Mouse (Mus musculus): ENCODE measurements around the gene 6430628N08Rik.

Gene 6430628N08Rik

DNA sequence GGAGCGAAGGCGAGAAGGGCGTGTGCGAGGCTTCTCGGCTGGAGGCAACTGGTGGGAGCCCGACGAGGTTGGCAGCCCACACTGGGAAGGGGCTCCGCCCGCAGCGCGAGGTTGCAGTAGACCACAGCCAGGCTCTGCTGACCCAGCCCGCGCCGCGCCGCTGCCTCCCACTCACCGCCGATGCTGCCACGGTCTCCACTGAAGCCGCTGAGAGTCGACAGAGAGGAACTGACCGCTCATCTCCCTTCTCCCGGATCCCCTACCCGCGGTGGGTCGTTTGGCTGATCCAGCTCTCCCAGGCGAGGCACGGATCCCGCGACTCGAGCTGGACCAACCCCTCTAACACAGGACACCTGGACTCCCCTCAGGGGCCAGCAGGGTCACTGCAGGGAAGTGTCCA lies at the start of gene 6430628N08Rik:
6430628N08Rik (plus strand) TSS at position 113 of the 400 bp plus-strand sequence.
- no peak for DNase-seq (ENCODE audit: low spot score)

DNA sequence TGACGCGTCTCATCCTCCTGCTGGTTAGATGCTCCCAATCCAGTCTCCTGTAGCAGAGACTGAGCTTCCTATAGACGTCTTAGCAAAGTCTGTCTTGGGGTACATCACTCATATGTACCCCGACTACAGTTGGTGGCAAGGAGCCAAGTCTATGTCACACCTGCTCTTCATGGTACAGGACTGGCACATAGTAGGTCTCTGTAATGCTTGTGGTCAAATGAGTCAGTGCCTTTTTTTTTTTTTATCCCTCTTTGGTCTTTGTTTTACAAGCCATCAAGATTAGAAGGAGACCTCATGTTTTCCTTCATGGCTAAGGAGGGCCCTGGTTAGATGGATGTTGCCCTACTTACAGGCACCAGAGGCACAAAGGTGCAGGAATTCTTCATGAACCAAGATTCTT lies 49.6 kb upstream of the 6430628N08Rik start:
- DNase-seq (ENCODE audit: low spot score) = no peak

DNA sequence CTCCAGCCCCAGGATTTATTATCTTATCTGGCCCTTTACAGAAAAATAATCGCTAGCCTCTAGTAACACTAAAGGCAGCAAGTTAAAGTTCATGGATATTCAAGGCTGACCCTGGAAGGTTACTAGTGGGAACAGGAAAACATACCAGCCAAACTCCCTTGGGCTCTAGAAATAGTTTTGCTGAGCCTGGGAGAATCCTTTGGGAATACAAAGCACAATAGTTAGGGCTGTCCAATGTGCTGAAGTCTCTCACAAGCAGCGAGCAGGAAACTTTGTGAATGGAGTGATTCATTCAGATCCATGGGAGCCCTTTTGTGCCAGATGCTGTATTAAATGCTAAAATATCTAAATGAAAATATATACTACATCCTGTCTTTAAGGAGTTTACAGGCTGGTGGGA lies 43.8 kb upstream of the 6430628N08Rik start:
- no peak for DNase-seq (ENCODE audit: low spot score)

DNA sequence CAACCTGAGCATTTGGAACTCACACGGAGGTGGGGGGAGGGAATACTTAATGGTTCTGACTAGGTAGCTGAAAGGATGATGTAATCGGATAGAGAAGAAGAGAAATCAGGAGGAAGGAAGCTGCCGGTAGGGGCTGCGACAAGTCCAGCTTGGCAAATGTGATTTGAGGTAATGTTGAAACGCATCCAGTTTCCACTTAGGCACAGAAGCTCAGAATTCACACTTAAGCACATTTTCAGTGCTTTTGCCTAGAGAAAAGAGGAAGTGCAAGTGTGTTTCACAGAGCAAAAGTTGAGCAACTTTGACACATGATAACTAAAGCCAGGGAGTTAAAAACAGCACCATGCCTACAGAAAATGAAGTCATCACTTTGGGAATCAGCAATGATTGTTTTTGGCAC lies 43.1 kb upstream of the 6430628N08Rik start:
- DNase-seq (ENCODE audit: low spot score) = no peak

DNA sequence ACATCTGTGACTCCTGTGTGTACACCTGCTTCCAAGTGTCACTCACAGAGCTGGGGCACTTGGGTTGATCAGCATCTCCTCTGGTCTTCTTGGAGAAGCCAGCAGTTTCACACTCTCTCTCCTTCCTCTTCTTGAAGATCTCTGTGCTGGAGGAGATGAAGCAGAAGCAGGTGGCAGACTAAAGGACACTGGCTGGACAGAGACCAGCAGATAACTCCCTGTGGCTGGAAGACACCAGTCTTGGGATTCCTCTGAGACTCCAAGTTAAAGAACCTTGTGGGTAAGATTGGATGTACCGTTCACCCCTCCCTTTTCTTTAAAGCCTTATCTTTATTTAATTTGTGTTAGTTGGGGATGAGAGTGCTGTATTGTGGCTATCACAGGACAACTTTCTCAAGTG lies 42.4 kb upstream of the 6430628N08Rik start:
- no peak for DNase-seq (ENCODE audit: low spot score)

DNA sequence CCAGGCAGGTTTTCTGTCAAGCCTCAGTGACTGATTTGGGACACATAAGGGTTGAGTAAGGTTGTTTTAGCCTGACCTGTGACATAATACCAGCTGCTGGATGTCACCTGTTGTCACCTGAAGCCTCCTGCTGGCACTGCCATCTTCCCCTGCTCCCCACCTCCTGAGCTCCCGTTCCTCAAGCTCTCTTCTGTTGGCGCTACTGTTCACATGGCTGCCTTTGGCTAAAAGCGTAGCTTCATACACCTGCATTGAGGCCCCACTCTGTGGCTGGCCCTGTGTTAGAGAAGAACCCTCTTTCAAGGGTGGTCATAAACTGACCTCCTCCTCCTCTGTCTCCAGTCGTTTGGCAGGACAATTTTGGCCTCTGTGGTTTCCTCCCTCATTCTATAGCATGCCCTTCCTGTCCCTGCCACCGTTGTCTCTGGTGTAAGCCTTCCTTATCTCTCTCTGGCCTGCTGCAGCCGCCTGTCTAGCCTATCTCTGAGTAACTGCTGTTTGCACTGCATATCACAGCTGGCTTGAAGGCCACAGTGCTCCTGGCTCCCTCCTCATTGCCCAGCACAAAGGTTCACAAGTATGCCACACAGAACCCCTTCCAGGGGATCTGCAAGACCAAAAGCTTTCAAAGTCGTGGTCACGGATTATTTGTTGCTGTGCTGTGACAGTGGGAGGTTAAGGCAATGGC lies 41.3 kb upstream of the 6430628N08Rik start:
- no peak for DNase-seq (ENCODE audit: low spot score)

DNA sequence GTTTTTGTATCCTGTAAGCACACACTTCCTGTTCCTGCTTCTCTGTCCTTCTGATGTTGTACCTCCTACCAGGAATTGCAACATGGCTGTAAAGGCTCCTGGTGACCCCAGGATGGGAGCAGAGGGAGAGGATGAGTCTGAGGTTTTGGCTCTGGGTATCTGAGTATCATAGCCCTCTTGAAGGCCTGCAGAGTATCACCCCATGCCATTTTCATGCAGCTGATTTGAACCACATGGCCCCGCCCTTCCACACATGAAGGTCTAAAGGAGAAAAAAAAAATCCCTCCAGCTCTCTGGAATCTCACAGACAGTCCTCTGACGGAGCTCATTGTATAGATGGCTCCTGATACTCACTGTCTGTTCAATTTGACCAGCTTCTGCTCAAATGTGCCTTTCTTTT lies 40.4 kb upstream of the 6430628N08Rik start:
- no peak for DNase-seq (ENCODE audit: low spot score)

DNA sequence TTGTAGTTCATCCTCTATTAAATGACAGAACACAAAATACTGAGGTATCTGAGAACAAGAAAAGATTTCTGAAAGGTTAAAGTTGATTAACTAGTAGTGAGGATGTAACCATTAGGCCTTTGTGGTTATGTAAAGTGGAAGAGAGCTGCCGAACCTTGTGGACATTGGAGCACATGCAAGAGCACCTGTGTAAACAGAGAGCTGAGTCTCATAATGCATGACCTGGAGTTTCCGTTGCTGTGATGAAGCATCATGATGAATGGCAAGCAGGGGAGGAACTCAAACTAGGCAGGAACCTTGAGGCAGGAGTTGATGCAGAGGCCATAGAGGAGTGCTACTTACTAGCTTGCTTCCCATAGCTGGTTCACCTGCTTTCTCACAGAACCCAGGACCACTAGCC lies 39.8 kb upstream of the 6430628N08Rik start:
- DNase-seq (ENCODE audit: low spot score) = no peak

DNA sequence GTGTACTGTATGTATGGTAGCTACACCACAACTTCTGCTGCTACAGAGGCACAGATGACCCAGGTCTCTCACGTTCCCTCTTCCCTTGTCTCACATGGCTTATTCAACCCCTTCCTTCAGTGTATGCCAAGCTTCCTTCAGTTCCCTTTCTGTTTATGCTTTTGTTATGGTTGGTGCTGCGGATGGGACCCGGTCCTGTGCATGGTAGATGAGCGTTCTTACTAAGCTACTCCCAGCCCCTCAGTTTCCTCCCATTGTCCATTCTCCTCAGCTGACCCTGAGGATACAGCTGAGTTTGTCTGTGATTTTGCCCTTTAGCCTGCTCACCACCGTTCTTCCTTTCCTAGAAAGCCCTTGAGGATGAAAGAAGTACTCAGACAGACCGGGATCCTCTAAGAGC lies 38.9 kb upstream of the 6430628N08Rik start:
- DNase-seq (ENCODE audit: low spot score) = no peak

DNA sequence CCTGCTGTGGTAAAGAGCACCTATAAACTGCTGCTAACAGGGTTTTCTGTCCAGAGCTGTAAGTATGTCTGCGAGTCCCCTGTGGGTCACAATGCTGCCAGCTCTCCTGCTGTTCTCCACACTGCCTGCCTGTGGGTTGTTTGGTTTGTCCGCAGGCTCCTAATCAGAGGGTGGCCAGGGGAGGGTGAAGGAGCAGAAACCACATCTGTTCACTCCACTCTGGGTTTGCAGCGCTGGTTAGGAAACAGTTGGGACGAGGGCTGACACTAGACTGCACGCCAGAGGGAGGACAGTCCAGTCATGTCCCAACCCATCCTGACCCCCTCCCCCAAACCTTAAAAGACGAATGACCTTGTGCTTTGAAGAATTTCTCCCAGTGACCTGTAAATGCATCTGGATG lies 35.4 kb upstream of the 6430628N08Rik start:
- DNase-seq (ENCODE audit: low spot score) = no peak

DNA sequence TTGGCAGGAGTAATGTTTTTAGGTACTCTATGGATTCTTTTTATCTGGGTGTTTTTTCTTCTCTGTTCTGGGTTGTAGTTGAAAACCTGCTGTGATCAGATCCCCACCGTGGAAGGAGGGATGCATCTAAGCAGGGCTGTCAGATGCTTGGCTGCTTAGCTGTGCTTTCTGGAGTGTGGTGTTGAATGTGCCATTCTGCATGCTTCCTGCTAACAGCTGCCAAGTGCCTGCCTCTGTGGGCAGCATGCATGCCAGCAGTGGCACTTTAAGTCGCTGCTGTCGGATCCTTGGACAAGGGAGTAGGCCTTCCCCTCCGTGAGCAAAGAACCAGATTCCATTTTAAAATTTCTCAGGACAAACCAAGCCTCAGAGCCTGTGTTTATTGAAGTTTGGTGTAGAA lies 34.9 kb upstream of the 6430628N08Rik start:
- DNase-seq (ENCODE audit: low spot score) = no peak

DNA sequence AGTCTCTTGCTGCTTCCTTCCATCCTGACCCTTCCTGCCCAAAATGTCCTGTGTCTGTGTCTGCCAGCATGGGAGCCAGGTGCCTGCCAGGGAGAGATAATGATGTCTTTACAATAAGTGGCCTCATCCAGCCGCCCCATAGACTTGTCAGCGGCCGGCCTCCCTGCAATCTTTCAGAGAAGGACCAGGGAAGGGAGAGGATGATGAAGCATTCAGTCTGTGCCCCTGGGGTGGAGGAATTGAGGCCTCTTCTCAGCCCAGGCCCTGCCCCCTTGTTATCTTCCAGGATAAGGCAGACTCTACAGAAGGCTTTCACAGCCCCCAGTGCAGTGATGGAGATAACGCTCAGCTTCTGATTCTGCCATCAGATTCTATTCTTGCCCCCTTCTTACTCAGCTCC lies 34.2 kb upstream of the 6430628N08Rik start:
- no peak for DNase-seq (ENCODE audit: low spot score)

DNA sequence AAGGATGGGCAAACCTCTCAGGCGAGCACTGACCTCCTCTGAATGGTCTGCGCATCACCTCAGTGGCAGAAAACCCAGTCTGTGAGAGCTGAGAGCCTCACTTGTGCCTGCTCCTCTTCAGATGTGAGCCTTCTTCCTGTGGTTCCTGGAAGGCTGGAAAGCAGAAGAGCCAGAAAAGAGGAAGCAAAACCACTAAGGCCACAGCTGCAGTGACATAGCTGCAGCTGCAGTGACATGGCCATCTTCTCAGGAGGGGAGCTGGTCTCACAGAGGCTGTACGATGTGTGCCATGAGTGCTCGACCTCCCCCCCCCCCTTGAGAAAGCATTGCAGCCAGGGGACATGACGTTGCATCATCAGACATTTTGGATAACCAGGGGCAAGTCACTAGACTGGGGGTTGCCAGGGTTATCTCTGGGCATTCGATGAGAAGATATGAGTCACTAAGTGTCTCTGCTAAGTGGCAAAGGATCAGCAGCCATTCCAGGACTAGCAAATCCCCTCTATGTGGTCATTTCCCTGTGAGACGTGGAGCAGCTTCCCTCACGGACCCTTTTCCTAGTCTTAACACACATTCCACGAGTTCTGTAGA lies 33.1 kb upstream of the 6430628N08Rik start:
- DNase-seq (ENCODE audit: low spot score) = no peak

DNA sequence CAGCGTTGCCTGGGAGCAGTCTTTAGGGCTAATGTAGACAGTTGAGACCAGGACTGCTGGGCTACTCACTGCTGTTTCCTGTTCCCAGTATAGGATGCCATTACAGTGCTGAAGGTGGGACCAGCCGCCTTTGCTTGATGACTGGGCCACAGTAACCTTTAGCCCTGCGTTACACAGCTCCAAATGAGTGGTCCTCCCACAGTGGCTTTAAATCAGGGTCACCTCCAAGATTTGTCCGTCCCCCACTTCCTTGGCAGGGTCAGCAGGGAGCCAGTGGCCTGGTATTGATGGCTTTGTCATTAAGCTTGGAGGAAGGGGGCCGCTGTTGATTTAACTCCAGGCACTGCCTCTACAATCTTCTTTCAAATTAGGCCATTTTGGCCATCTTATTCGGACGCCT lies 27.1 kb upstream of the 6430628N08Rik start:
- no peak for DNase-seq (ENCODE audit: low spot score)

DNA sequence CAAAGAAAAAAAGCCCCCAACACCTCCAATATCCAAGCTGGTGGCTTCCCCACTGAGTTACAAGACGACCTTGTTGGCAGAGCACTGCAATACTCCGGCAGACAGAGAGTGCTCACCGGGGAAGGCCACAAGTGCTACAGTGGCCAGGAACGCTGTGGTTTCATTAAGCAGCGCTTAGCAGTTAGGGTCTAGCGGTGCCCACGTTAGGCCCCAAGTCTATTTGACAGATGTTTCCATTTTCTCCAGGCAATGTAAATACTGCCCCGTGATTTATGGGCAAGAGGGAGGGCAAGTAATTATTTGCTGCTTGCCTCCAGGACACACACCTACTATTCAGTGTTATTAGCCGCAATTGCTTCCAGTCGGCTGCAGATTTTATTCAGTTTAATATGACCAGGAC lies 26.6 kb upstream of the 6430628N08Rik start:
- DNase-seq (ENCODE audit: low spot score) = no peak

DNA sequence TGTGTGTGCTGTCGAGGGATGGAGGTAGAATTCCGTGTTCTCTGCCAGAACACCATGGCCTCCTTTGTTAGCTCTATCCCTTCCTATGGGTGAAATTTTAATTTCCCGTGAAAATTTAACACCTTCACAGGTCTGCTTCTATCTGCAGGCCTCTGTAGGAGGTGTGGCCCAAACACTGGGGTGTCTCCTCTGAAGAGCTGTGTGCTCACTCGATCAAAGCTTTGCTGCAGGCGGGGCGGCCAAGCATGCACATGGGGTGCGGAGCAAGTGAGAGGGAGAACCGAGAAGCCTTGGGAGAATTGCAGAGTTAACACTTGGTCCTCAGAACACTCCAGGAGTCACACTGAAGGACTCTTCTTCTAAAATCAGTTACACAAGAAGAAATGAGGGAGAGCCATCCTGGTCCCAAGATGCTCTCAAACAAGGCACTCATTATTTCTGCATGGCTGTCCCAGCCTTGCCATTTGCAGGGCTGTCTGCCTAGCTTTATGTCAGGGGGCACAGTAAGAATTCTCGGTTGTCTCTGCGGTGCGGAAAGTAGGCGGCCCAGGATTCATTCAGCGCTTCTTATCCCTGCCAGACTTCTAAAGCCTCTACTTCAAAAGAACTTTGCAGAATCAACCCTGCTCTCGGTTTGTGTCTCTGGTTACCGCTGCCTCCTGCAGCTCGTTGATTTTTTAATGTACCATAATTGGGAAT lies 20.8 kb upstream of the 6430628N08Rik start:
- DNase-seq (ENCODE audit: low spot score) = no peak

DNA sequence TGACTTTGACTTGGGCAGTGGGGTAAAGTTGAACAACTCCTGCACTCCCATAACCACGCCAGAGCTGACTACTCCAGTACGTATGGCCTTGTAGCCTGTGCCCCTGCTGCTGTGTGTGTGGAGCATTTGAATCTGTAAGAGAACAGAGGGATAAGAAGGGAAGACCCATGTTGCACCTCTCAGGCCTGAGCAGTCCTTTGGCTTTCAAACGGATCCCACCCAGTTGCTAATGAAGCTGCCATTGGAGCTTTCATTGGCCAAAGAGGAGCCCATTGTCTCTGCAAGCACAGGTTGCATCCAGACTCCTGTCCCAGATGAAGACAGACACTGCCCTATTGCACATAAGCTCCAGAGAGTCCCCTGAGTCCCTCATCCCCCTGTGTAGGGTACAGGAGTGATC lies 17.2 kb upstream of the 6430628N08Rik start:
- no peak for DNase-seq (ENCODE audit: low spot score)

DNA sequence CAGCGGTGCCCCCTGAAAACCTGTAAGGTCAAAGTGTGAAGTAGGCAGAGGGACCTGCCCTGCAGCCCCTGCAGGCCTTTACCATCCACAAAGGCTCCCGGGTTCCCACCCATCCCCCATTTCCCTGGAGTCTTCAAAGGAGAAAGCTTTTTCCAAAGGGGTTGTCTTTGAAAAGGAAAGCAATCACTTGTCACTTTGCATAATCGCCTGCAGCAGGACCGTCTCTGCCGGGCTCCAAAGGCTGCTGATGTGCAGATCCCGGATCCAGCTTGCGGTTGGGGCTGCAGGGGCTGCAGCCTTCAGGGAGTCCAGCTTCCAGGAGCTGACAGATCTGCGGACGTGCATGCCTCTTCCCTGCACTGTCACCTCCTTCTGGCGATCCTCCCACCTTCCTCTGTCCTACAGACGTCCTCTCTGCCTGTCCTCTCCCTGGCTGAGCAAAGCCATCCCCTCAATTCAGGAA lies 12.2 kb upstream of the 6430628N08Rik start:
- DNase-seq (ENCODE audit: low spot score) = no peak

DNA sequence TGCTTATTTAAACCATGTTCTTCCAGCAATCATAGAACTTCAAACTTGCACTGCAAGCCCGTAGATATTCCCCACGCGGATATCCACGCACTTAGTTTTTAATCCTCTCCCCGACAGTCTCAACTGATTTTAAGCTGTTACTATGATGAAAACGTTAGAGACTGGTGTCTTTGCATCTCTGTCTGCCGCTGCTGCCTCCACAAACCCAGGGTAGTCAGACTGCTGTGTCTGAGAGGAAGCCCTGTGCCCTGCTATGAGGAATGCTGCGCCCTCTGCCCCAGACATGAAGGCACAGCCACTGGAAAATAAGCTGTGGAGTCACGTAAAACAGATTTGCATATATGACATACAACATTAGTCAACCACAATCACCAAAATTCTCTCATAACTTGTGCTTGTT lies 11.6 kb upstream of the 6430628N08Rik start:
- no peak for DNase-seq (ENCODE audit: low spot score)

DNA sequence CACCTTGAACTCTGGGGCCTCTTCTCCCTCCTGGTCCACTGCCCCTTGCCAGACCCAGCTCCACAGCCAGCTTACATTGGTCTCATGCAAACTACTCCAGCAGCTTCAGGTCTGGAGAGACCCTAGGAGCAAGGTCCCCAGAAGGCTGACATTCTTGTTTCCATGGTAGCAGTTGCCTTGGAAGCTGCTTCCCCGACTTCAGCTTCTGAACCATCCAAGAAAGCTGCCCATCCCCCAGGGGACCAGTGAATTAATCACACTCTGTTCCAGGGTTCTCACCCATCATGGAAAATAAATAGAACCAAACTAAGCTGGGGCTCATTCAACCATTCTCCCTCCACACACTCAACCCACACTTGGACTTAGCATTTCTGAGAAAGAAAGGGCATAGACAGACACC lies 9.3 kb upstream of the 6430628N08Rik start:
- DNase-seq (ENCODE audit: low spot score) = no peak

DNA sequence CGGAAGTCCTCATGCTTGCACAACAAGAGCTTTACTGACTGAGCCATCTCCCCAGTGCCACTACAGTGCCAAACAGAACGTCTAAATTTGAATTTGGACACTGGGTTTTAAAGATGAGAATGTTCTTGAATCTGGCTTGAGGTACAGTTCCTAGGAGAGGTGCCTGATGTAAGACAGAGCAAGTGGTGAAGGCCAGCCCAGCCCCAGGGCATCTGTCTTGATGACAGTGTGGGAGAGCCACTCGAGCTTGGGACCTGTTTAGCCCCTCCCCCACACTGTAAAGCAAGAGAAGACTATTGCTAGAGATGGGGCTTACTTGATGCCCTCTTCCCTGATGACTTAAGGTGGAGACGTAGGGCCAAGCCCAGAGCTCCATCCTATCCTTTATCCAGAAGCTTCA lies 8.3 kb upstream of the 6430628N08Rik start:
- no peak for DNase-seq (ENCODE audit: low spot score)

DNA sequence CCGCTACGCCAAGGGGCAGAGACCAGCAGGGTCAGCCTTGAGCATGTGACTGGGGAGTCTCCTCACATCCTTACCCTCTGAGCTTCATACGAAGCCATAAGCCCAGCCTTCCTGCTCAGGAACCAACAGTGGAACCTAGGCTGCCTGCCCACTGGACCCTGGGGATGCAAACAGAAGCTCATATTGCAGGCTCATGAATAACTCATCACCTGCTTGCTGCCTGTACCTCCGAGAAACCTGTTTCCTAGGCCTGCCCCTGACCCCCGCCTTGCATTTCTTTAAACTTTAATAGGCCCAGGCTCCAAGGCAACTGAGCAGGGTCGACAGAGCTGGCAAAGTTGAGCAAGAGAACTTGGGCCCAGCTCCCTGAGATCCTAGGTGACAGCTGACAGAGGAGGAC lies 6.4 kb upstream of the 6430628N08Rik start, which contains the start of gene Kncn:
Kncn (plus strand) TSS at position 379 of the 400 bp plus-strand sequence.
- DNase-seq (ENCODE audit: low spot score) = no peak

DNA sequence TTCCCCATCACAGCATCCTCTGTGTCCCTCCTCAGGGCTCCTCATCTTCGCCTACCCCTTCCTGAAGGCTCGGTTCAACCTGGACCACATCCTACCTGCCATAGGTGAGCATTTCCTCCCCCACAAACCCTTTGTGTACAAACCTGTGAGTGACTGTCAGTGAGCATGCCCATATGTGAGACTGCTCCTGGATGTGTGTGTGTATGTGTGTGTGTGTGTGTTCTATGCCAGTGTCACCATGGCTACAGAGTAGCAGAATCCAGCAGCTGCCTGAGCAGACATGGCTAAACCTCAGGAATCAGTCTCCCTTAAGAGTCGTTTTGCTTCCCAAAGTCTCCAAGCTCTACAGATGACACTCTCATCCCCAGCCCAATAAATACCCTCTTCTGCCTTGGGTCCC lies 4.6 kb upstream of the 6430628N08Rik start:
- DNase-seq (ENCODE audit: low spot score) = no peak
